Mouse (Mus musculus): ENCODE results near the gene Fgfr2. TPM values are rescaled to one million over a fixed set of nuclear protein-coding genes. Genes with fewer than 3 reads are reported as not detected.

The Fgfr2 gene
- polyA plus RNA-seq, 1 experiment from 2014 or later: 123 TPM

GRCm38 (mm10) chr7:130949331-130949751 is 2173.8 kb downstream of the Fgfr2 start:
- WGBS: 39% methylated on average over 8 of the region's 8 CpGs
- no peak overlapping the region for H3K9ac ChIP-seq
- no peaks in the 10 kb centered on the region for H3K9me3 ChIP-seq
- ATAC-seq (ENCODE audit: low FRiP score, low read depth): peak; percentile 14; the same call in 1 of the 2 replicates
- H3K4me2 ChIP-seq (replicated peaks): 0 out of 2 replicates have a peak overlapping the region, but pooled peaks have one; percentile 9
- H3K27ac ChIP-seq: peak overlapping the region; percentile 33
- H3K4me3 ChIP-seq: no peak overlapping the region
- no peaks in the 10 kb centered on the region for H3K27me3 ChIP-seq
- H3K4me1 ChIP-seq: peaks cover 14% of the 10 kb centered on the region
- no peaks in the 10 kb centered on the region for H3K36me3 ChIP-seq

GRCm38 (mm10) chr7:130948563-130949208 is 2174.5 kb downstream of the Fgfr2 start:
- H3K27ac ChIP-seq: no peak overlapping the region

GRCm38 (mm10) chr7:130946303-130946702 is 2176.8 kb downstream of the Fgfr2 start:
- H3K4me2 ChIP-seq (replicated peaks): no peak overlapping the region

More at GRCm38 (mm10) chr7:130948563-130949208, 2174.5 kb downstream of the Fgfr2 start:
- WGBS: 56% methylated on average over 5 of the region's 5 CpGs
- peaks cover 14% of the 10 kb centered on the region for H3K4me1 ChIP-seq
- no peak overlapping the region for H3K9ac ChIP-seq
- no peaks in the 10 kb centered on the region for H3K27me3 ChIP-seq
- no peak overlapping the region for H3K4me2 ChIP-seq (replicated peaks)
- no peak overlapping the region for H3K4me3 ChIP-seq
- H3K36me3 ChIP-seq: no peaks in the 10 kb centered on the region
- ATAC-seq (ENCODE audit: low FRiP score, low read depth): no peak
- no peaks in the 10 kb centered on the region for H3K9me3 ChIP-seq

GRCm38 (mm10) chr7:130945730-130946129 is 2177.4 kb downstream of the Fgfr2 start:
- no peak overlapping the region for H3K4me3 ChIP-seq
- H3K36me3 ChIP-seq: no peaks in the 10 kb centered on the region
- peaks cover 14% of the 10 kb centered on the region for H3K4me1 ChIP-seq
- no peaks in the 10 kb centered on the region for H3K9me3 ChIP-seq
- H3K27ac ChIP-seq: no peak overlapping the region
- H3K4me2 ChIP-seq (replicated peaks): no peak overlapping the region
- WGBS: 93% methylated on average over 3 of the region's 3 CpGs
- no peak overlapping the region for H3K9ac ChIP-seq
- H3K27me3 ChIP-seq: no peaks in the 10 kb centered on the region
- no peak for ATAC-seq (ENCODE audit: low FRiP score, low read depth)

More at GRCm38 (mm10) chr7:130946303-130946702, 2176.8 kb downstream of the Fgfr2 start:
- Histone ChIP-seq H3K4me1 (peaks cover 14% of the 10 kb centered on the region), H3K9me3 (no peaks in the 10 kb centered on the region), H3K27me3 (no peaks in the 10 kb centered on the region), H3K9ac (no peak overlapping the region), H3K4me3 (no peak overlapping the region), H3K27ac (no peak overlapping the region), H3K36me3 (no peaks in the 10 kb centered on the region)
- no peak for ATAC-seq (ENCODE audit: low FRiP score, low read depth)
- WGBS: 80% methylated on average over 12 of the region's 12 CpGs

- Histone ChIP-seq H3K9me3 (no peaks in the 10 kb centered on the region), H3K36me3 (no peaks in the 10 kb centered on the region), H3K4me2 (replicated peaks) (no peak overlapping the region), H3K27me3 (peaks cover 5% of the 10 kb centered on the region), H3K9ac (no peak overlapping the region), H3K4me1 (peaks cover 19% of the 10 kb centered on the region), H3K4me3 (no peak overlapping the region), H3K27ac (no peak overlapping the region)
- no peak for ATAC-seq (ENCODE audit: low FRiP score, low read depth)
- 85% methylated on average over 11 of the region's 11 CpGs for WGBS
These were observed 2178.2 kb downstream of the Fgfr2 start for GRCm38 (mm10) chr7:130944766-130945475.

- WGBS: 89% methylated on average over 9 of the region's 9 CpGs
These were observed 2179.8 kb downstream of the Fgfr2 start for GRCm38 (mm10) chr7:130943280-130943895.

GRCm38 (mm10) chr7:130940733-130941132 is 2182.4 kb downstream of the Fgfr2 start:
- Histone ChIP-seq H3K36me3 (no peaks in the 10 kb centered on the region), H3K4me3 (no peak overlapping the region), H3K27ac (no peak overlapping the region), H3K27me3 (peaks cover 47% of the 10 kb centered on the region), H3K9ac (no peak overlapping the region), H3K4me2 (replicated peaks) (no peak overlapping the region), H3K9me3 (no peaks in the 10 kb centered on the region), H3K4me1 (peaks cover 26% of the 10 kb centered on the region)
- 67% methylated on average over 8 of the region's 8 CpGs for WGBS
- no peak for ATAC-seq (ENCODE audit: low FRiP score, low read depth)

More at GRCm38 (mm10) chr7:130943280-130943895, 2179.8 kb downstream of the Fgfr2 start:
- Histone ChIP-seq H3K36me3 (no peaks in the 10 kb centered on the region), H3K27ac (no peak overlapping the region), H3K4me3 (no peak overlapping the region), H3K4me1 (peaks cover 8% of the 10 kb centered on the region; the same call in 1 of the 2 replicates), H3K4me2 (replicated peaks) (no peak overlapping the region), H3K27me3 (peaks cover 20% of the 10 kb centered on the region), H3K9me3 (no peaks in the 10 kb centered on the region), H3K9ac (no peak overlapping the region)
- ATAC-seq (ENCODE audit: low FRiP score, low read depth): no peak

GRCm38 (mm10) chr7:130938896-130939295 is 2184.3 kb downstream of the Fgfr2 start:
- peaks cover 65% of the 10 kb centered on the region for H3K27me3 ChIP-seq
- ATAC-seq (ENCODE audit: low FRiP score, low read depth): no peak
- WGBS: 89% methylated on average over 8 of the region's 8 CpGs
- H3K4me3 ChIP-seq: no peak overlapping the region
- peaks cover 36% of the 10 kb centered on the region for H3K4me1 ChIP-seq
- H3K9me3 ChIP-seq: no peaks in the 10 kb centered on the region
- no peak overlapping the region for H3K27ac ChIP-seq
- H3K36me3 ChIP-seq: no peaks in the 10 kb centered on the region
- H3K9ac ChIP-seq: no peak overlapping the region
- 0 out of 2 replicates have a peak overlapping the region, but pooled peaks have one; percentile 16 for H3K4me2 ChIP-seq (replicated peaks)

GRCm38 (mm10) chr7:130938005-130938404 is 2185.1 kb downstream of the Fgfr2 start:
- no peak for ATAC-seq (ENCODE audit: low FRiP score, low read depth)
- Histone ChIP-seq H3K27me3 (peaks cover 74% of the 10 kb centered on the region), H3K4me3 (peak overlapping the region; percentile 59), H3K9ac (no peak overlapping the region), H3K27ac (no peak overlapping the region), H3K4me1 (peaks cover 36% of the 10 kb centered on the region), H3K36me3 (no peaks in the 10 kb centered on the region), H3K9me3 (no peaks in the 10 kb centered on the region), H3K4me2 (replicated peaks) (peak overlapping the region; percentile 85)
- WGBS: 70% methylated on average over 4 of the region's 4 CpGs

- Histone ChIP-seq H3K9ac (peak overlapping the region; percentile 67; the same call in 1 of the 2 replicates), H3K4me3 (peak overlapping the region; percentile 59), H3K4me1 (peaks cover 36% of the 10 kb centered on the region), H3K27me3 (peaks cover 78% of the 10 kb centered on the region), H3K4me2 (replicated peaks) (peak overlapping the region; percentile 85), H3K36me3 (no peaks in the 10 kb centered on the region), H3K9me3 (no peaks in the 10 kb centered on the region), H3K27ac (no peak overlapping the region)
- WGBS: 21% methylated on average over 12 of the region's 12 CpGs
- no peak for ATAC-seq (ENCODE audit: low FRiP score, low read depth)
These were observed 2185.8 kb downstream of the Fgfr2 start for GRCm38 (mm10) chr7:130937266-130937841.

GRCm38 (mm10) chr7:130936472-130936951 is 2186.6 kb downstream of the Fgfr2 start:
- ATAC-seq (ENCODE audit: low FRiP score, low read depth): peak; percentile 53; the same call in 1 of the 2 replicates
- Histone ChIP-seq H3K9ac (peak overlapping the region; percentile 67), H3K4me3 (peak overlapping the region; percentile 59), H3K27me3 (peaks cover 78% of the 10 kb centered on the region), H3K9me3 (no peaks in the 10 kb centered on the region), H3K27ac (peak overlapping the region; percentile 10; the same call in 1 of the 2 replicates), H3K36me3 (no peaks in the 10 kb centered on the region), H3K4me2 (replicated peaks) (peak overlapping the region; percentile 85), H3K4me1 (peaks cover 36% of the 10 kb centered on the region)
- WGBS: under 1% methylated on average over 48 of the region's 49 CpGs
